In the genomic region with DNA sequence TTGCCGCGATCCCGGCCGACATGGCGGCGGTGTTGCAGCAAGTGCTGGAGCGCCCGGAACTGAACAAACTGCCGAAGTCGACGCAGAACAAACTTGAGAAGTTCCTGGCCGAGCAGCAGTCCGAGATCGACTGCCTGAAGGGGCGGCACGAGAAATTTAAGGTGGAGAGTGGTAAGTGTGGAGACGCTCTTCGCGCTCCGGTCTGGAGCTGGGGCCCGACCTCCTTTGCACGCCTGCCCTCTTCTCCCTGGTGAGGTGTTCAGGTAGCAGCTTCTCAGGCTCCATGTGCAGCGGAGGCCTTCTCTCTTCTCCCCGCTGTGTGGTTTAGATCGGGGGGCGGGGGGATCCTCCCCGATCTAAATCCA, we compare ENCODE assay signal across 1 mouse cellular context.
TF ChIP-seq lines count a peak whose summit lies in the region.

No protein-coding gene starts in this region.

TF ChIP-seq in MEL, 35 proteins besides CTCF, POLR2A, EP300 and RAD21 (continued from another document):
- no peak for TF ChIP-seq MEF2A (IDR thresholded peaks at IDR 0.05; ENCODE audit: extremely low read depth, insufficient replicate concordance, low read depth, low read length, poor library complexity, severe bottlenecking)
- TF ChIP-seq POLR2AphosphoS5 (IDR thresholded peaks at IDR 0.05; ENCODE audit: borderline replicate concordance, low read depth, low read length), result no peak
- no peak for TF ChIP-seq BHLHE40 (IDR thresholded peaks at IDR 0.05; ENCODE audit: borderline replicate concordance, low read depth, low read length)
- TF ChIP-seq NELFE (IDR thresholded peaks at IDR 0.05; ENCODE audit: low read depth, low read length), result no peak
- no peak for TF ChIP-seq TBP (IDR thresholded peaks at IDR 0.05; ENCODE audit: low read depth, low read length)
- no peak for TF ChIP-seq GABPA (IDR thresholded peaks at IDR 0.05; ENCODE audit: low read depth, low read length)
- TF ChIP-seq SIN3A (IDR thresholded peaks at IDR 0.05; ENCODE audit: low read length), result peak; percentile 9; the same call in 1 of the 2 replicates
- no peak for TF ChIP-seq MAZ (IDR thresholded peaks at IDR 0.05; ENCODE audit: low read depth, low read length)
- no peak for TF ChIP-seq TCF12 (IDR thresholded peaks at IDR 0.05; ENCODE audit: low read depth, low read length)
